Mouse (Mus musculus) spleen, postnatal 36 days (tissue): ENCODE measurements at regions not wholly inside any gene's neighbourhood (a gene's known extent, or its start where the extent isn't known, plus 50 kb on each side); places are given as distances from the start of the nearest gene placed in this dataset.
A peak's percentile ranks its signal among the peaks of the same experiment; 100 is the strongest.

Experiments used
- DNase-seq, 2 experiments: peaks; one replicate each; pipeline ENCODE4 v3.0.0; 2022; ENCODE audit warnings: low spot score in 2 of 2, mixed read lengths in 1 of 2

DNA sequence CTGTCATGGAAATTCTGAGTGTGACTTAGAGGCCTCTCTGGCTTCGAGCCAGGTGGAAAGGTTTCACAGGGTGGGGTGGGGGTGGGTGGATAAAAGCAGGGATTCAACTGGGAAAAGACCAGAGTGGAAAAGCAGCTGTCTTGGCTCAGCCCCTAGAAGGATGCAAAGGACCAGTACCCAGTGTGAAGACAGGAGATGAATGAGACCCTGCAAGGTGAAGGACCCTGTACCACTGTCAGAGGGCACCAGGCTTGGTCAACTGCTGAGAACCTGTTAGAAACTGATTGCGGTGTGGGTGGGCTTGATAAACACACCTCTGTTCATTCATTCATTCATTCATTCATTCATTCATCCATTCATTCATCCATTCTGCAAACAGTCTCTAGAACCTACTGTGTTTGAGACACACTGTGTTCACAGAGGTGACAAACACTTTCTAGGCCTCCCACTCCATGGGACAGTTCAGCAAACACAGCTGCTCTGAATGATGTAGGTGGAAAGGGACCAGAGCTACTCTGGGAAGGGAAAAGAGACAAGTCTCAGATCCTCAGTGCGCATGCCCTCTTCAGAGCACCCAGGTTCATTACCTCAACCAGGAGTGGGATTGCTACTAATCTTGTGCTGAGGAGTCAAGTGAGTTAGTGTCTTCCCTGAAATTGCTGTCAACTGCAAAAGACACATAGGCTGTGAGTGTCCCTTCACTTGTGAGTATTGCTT, 100.4 kb upstream of the Sesn3 start:
- DNase-seq, result no peak

DNA sequence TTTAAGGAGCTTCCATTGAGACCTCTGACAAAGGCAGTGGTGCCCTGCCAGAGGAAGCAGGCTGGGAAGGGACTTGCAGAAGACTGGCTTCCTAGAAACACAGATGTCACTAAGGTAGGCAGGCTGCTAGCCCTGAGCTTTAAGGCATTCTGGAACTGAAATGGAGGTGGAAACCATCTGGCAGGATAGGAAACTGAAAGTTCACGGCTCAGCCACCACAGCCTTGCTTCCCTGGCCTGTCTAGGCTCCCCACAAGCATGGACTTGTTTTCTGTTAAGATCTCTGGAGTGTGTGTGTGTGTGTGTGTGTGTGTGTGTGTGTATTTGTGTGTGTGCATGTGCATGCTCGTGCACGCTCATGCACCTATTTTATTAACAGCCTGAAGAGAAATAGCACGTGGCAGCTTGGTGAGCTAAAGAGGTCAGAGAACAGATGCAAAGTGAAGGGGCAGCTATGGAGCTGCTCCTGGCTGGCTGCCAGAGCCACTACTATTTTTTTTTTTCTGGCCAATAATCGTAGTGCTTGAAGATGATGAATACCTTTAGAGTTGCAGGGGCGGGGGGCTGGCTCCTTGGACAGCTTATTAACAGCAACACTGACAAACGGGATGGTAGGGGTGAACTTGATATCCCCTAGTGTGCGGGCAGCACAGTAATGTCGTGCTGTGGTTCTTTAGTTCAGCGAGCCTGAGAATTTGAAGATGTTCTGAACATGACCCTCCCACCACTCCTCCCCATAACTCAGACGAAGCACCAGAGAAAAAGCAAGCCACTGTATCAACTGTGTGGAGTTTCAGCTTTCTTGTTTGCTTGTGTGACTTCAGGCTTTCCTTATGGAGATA, 99.6 kb upstream of the Sesn3 start:
- peak in 1 of 2 experiments; percentile 8 for DNase-seq

DNA sequence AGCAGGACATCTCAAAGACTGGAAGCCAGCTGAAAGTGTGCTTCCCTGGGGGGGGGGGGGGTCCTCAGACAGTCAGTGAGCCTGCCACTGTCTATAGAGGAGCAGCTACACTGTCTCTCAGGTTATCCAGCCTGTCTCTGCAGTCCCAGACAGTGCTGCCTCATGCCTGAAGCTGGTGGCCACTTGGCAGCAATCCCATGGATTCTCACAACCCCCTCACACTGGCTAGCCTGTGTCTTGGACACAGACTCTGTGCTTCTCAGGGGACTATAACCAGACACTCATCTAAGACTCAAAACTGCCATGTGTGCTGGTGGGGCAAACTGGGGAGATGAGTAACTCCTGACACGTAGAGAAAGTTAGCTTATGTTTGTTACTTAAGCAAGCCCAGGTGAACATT, 95.1 kb upstream of the Sesn3 start:
- DNase-seq, result no peak

DNA sequence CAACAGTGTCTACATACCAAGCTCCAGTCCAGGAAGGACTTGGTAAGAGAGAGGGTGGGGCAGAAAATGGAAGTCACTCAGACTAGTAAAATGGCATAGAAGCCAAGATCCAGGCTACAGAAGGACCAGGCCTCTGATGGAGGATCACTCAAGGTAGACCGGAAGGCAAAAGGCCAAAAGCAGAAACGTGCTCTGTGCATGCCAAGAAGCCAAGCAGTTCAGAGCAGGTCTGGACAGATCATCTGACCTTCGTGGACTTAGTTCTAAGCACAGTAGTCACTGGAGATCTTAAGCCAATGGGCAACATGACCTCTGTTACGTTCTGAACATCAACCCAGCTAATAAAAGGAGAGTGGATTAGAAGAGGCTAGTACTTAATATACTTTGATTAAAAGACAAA, 90.6 kb upstream of the Sesn3 start:
- no peak for DNase-seq

DNA sequence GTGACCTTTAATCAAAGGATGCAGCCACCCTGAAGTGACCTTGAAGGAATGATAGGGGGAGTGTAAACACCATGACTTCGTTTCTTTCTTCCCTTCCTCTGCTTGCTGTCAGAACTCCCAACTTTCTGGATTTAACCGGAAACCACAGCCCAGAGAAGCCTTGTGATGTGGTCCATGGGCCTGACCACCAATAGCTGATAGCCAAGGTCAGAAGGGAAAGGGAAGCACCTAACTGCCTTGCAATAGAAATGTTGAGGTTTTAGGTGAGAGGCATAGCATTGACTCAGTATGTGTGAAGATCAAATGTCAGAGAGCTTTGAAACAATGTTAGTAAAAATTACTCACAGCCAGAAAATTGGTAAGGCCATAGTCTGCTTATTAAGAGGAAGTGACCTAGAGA, 89.2 kb upstream of the Sesn3 start:
- no peak for DNase-seq

DNA sequence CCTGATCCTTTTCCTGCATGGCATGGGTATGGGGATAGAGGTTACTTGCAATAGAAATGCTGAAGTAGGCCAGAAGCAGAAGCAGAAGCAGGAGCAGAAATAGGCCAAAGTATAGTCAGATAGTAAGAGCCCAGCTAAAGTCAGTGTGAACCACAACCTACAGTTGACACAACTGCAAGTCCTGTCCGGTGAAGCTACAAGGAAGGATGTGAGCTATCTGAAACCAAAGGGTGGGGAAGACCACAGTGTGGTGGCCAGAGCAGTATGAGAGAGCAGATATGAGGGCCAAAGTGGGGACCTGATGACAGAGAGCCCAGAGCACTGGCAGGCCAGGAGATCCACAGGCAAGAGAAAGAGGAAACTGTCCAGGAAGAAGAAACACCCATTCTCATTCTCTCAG, 87.1 kb upstream of the Sesn3 start:
- DNase-seq, result no peak

DNA sequence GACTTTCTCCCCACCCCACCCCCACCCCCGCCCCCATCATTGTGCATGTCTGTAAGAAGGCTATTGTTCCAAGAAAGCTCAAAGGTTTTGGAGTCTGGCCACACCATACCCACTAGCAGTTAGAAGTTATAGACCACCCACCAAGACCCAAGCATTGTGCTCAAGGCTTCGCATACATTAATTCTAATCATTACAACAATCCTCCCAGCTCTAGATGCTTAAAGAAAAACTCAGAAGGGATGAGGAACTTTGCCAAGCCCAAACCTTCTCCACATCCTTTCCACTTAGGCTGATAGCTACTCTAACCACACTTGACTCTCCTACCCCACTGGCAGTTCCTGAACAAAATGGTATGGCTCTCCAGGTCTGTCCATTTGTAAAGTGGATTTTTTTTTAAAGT, 86.4 kb upstream of the Sesn3 start:
- no peak for DNase-seq

DNA sequence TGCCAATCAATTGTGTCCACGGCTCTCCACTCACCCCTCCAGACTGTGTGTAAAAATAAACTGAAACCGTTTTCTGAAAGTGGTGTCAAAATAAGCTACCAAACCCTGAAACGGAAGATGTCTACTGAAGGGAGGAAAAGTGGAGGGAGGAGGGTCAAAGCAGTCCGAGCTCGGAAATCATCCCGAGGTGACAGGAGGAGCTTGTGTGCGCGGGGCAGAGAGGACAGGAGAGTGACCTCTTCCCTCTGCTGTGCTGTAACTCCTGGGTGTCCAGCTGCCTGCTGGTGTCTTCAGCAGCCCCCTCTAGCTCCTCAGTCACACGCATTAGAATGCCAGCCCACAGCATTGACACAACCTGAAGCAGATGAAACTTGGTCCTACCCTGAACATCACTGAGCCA, 84.2 kb upstream of the Sesn3 start:
- DNase-seq, result no peak

DNA sequence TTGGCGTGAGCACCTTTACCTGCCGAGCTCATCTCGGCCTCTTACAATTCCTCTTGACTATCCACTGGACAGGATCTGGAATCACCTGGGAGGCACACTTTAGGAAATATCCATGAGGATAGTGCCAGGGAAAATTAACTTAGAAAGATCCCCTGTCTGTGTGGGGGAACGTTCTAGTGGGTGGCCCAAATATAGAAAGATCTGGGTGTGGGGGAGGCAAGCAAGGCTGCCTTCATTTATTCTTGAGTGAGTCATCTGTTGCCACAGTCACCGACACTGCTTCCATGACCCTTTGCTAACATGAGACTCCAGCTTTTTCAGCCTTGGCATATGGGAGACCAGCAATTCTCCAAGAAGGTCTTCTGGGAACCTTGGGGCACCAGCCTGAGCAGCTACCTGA, 80.1 kb upstream of the Sesn3 start:
- no peak for DNase-seq

DNA sequence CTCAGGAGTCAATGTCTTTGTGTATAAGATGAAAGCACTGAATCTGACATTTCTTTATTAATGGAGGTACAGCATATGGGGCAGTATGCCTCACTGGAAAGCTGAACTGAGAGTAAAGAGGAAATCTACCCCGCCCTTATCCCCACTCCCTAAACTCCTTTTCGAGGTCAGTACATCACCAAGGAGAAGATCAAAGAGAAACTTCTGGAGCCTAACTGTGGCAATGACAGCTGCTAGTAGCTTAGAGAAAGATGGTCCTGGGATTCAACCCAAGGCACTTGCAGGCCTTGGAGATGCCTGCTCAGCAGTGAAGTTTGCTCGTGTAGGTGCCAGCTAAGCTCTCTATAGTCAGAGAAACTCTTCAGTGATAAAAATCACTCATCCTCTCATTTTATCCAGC, 75.8 kb upstream of the Sesn3 start:
- DNase-seq, result no peak

DNA sequence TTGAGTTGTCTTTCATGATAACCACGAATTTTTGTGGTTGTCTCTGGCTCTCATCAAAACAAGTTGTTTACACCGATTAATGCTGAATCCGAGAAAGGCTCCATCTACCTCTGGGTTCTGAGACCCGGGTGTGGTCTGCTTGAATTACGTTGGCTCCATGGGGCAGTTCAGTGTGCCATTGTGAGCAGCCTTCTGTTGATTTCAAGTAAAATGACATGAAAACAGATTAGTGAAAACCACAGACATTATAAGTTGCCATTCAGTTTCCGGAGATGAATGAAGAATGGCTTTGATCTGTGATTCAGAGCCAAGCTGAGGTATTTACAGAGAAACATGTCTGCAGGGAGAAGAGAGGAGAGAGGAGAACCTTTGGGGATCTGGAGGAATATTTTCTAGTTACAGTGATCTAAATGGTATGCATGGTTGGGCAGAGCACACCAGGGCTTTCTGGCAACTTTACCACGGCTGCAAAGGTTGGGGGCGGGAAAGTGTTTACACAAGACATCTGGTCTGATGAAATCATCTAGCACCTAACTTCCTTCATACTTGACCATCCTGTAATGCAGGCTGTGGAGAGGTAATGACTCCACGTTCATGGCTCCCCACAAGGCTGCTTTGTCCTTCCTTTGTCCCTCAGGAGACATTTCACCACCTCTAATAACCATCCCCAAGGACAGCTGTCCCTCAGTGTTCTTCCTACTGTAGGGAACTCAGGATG, 74.7 kb upstream of the Sesn3 start:
- no peak for DNase-seq

DNA sequence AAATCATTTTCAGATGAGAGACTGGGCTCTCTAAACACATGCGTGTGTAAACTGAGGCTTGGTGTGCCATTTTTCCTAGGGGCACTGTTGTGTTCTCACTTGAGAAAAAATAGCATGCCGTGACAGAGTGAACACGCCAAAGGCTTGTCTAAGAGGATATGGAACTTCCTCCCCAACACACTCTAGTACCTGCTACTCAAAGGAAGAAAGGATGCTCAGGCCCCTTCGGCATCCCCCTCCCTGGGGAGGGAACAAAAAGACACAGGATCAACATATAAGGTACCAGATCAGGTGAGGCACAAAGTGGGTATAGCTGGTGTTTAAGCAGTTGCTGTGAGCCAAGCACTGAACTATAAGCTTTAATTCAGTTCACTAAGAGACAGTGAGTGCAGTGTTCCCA, 74.0 kb upstream of the Sesn3 start:
- DNase-seq, result no peak

DNA sequence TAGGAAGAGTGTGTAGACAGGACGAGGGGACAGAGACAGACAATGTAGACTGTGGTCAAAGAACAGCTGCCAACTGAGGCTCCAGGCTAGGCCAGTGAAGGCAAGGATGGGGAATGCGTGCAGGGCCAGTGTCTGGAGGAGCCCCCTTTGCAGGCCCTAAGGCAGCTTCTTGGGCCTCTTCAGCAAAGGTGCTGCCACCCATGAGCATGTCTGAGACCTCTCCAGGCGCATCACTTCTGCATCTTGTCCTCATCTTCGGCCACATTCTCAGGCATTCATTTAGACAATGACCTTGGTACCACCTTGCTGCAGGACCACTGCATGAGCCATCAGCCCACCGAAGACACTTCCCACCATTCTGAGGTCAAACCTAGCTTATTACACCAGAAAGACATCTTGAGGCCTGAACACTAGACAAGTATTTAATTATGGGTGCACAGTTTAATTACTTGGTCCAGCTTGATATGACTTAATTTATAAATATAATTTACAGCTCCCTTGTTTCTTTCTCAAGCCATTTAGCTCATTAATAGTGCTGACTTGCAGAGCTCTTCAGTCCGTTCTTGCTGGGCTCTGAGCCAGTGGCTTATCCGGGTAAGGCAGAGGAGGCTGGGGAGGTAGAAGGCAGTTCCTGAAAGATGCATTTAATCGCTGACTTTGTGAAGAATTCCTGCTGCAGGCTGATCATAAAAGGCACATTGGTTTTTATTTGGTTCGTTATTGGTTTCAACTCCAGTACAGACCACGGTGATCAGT, 72.1 kb upstream of the Sesn3 start:
- DNase-seq, result no peak

DNA sequence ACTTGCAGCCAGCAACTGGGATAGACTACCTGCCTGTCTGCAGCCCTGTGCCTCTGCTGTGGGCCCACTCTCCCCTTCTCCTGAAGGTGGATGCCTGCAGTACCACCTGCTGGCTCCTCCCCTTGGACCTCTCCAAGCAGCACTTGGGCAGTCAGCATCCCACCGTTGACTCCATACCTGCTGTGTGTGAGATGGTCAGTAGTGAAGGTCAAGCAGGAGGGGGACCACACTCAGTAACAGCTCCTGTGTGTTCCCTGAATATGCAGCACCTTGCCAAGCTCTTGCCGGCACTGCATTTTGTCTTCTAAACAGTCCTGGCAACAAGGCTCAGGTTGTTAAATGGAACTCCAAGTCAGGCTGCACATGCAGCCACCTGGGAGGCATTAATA, 71.6 kb upstream of the Sesn3 start:
- DNase-seq, result no peak

DNA sequence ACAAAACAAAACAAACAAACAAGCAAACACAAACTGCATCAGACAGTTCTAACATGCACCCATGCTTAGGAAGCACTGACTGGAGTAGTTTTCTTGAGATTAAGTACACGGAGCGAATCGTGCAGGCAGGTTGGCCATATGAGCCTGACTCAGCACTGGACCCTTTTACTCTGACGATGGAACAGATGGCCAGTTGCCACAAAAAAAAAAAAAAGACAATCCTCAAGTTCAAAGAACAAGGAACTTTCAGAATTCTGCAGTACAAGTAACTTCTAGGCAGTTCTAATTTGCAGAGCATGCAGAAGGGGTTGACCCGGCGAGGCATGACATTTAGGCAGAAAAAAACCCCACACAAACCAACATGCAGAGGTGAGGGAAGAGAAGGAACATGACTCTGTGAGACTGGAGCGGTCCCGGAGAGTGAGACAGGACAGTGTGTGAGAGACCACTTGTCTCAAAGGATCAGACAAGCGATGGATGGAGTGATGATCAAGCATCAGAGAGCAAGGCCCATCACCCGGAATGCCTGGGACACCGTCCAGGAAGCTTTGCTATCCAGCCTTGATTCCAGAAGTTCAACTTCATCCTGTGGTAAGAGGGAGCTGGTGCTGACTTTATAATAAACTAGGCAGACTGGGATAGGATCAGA, 71.0 kb upstream of the Sesn3 start:
- DNase-seq, result no peak

DNA sequence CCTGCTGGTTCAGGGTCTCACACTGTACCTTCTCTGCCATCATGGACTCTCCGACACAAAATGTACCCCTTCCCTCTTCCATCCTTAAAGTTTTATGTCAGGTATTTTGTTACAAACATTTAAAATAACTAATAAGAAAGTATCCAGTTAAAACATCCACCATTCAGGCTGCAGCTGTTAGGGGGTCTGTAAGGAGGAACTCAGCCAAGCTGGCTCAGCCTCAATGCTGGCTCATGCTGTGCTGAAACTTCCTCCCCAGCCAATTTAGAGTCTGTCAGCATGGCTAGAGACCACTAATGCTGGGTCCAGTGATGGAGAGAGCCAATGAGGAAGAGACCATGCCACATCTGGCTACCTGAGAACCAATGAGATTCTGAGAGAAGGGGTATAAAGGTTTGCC, 70.0 kb upstream of the Sesn3 start:
- DNase-seq, result no peak

DNA sequence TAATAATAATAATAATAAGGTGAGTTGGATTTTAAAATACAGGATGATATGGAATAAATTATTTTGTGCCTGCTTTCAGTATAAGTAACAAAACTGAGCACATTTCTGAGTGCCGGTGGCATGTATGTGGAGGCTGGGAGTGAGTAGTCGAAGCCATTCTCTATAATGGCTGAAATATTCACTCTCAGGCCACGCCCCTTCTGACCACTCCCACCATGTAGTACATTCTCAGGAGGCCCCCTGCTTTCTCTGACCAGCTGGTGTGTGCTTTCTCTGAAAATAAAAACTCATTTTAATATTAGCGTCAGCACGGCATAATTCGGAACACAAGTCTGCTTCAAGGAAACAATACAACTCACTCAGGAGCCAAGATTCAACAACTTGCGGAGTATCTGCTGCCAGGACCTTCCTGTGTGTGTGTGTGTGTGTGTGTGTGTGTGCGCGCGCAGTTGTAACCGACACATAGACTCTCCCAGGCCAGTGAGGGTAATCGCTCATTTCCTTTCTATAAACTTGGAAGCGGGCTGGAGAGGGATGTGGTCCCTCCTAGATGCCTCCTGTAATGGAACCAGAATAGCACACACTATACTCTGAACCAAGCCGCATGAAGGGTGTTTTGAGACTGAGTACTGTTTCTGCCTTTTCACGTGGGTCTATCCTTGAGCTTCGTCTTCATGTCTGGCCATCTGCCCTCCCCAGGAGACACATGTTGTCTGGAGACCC, 67.9 kb upstream of the Sesn3 start:
- no peak for DNase-seq

DNA sequence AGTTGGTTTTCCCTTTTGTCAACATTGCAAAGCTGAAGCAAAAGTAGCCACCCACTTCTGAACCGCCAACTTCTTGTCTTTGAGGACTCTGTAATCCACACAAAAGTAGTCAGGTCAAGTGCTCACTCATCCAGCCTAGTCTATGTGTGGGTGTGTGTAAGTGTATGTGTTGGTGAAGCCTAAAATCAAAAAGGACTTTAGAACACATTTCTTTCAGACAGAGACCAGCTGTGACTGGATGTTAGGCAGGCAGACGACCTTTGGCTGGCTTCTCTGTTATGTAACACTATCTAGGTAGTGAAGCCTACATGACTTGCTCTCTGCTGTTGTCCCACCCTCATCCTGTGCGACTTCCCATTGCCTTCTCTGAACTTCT, 67.3 kb upstream of the Sesn3 start:
- no peak for DNase-seq

DNA sequence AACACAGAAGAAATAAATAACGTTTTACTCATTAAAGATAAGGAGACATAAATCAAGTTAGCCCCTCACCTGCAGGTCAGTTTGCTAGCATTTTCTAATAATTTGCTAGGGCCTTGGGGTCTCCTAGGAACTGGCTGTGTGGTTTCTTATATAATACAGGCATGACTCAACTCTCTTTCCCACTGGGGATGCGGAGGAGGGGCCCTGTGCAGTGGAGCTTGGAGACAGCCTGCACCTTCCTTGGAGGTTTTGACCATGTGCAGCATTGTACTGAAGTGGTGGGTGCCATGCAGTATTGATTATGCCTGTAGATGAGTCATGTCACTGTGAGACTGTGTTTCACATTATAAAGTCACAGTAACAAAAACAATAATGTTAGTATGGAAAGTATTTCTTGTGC, 61.6 kb upstream of the Sesn3 start:
- DNase-seq, result no peak

DNA sequence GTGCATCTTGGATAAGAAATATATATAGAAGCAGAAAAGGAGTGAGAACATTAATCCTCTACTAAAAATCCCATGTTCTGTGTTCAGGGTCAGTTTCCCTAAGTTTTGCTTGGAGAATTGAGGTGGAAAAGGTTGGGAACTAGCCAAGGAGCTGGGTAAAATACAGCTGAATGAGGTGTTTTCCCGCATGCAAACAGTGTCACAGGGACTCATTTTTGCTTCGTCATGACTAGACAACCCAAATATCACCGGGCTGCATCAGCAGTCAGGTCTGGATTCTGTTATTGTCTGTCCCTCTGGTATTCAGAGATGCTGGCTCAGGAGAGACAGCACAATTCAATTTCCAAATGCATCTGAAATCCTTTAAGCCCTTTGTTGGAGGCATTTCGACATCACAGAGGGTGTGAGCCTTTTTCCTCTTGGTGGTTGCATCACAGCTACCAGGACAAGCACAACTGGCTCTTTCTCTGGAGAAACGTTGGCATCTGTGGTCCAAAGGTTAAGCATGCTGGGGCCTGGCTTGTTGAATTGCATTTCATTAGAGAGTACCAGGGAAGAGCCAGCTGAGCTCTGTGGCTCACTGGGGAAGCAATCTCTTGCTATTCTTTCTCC, 59.6 kb upstream of the Sesn3 start:
- no peak for DNase-seq

DNA sequence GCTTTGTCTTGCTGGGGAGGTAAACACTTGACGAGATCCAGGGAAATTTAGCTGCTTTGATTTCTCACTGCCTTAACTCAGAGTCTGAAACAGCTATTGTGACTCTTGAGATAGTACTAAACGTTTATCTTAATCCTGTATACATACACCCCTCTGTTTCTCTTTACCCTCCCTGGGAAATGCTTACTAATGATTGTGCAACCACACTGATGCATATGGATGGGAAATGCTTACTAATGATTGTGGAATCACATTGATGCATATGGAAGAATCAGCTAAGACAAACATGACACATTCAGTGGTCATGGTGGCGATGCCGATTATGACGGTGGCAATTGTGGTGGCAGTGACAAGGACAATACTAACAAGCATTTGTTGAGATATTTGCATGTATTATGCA, 58.9 kb upstream of the Sesn3 start:
- no peak for DNase-seq
